Mouse (Mus musculus) kidney, embryonic 14.5 days (tissue): Measurements from ENCODE around the gene Tdrd12. TPM values are rescaled to one million over a fixed set of nuclear protein-coding genes. Genes with fewer than 3 reads are reported as not detected.
A peak's percentile ranks its signal among the peaks of the same experiment; 100 is the strongest.

Source experiments
- ATAC-seq: fragments of 200-750 bp; cut with Nextera tagmentation; 2 replicates; pipeline ENCODE4 v1.8.0; 2017; ENCODE audit warnings: moderate number of reproducible peaks, mild to moderate bottlenecking, moderate TSS enrichment, moderate library complexity; ENCODE audit not compliant: low FRiP score, low TSS enrichment
- H3K27ac ChIP-seq: fragments of 300-500 bp; sonication (generic); 2 replicates; pipeline ENCODE4 v1.5.1; 2014; ENCODE audit warnings: low read depth, mild to moderate bottlenecking, low read length, moderate library complexity, mixed read lengths
- H3K27me3 ChIP-seq: fragments of 300-500 bp; sonication (generic); 2 replicates; pipeline ENCODE4 v1.6.1; 2014; ENCODE audit warnings: mild to moderate bottlenecking, low read length; ENCODE audit not compliant: control insufficient read depth, insufficient read depth
- H3K36me3 ChIP-seq: fragments of 300-500 bp; sonication (generic); 2 replicates; pipeline ENCODE4 v1.6.1; 2014; ENCODE audit warnings: low read length, mixed read lengths; ENCODE audit not compliant: control insufficient read depth, insufficient read depth
- H3K4me1 ChIP-seq: fragments of 300-500 bp; sonication (generic); 2 replicates; pipeline ENCODE4 v1.6.1; 2014; ENCODE audit warnings: low read length, mixed read lengths; ENCODE audit not compliant: control insufficient read depth, insufficient read depth
- H3K4me2 ChIP-seq: fragments of 300-500 bp; sonication (generic); replicated peaks from 2 replicates; pipeline ENCODE4 v1.6.1; 2014; ENCODE audit warnings: low read depth, mild to moderate bottlenecking, low read length
- H3K4me3 ChIP-seq: fragments of 300-500 bp; sonication (generic); 2 replicates; pipeline ENCODE4 v1.5.1; 2014; ENCODE audit warnings: mild to moderate bottlenecking, low read length
- H3K9ac ChIP-seq: fragments of 300-500 bp; sonication (generic); 2 replicates; pipeline ENCODE4 v1.6.1; 2014; ENCODE audit warnings: low read depth, mild to moderate bottlenecking, low read length, moderate library complexity
- H3K9me3 ChIP-seq: fragments of 300-500 bp; sonication (generic); 2 replicates; pipeline ENCODE4 v1.6.1; 2016; ENCODE audit warnings: low read length; ENCODE audit not compliant: control insufficient read depth
- WGBS: fragments of 180-500 bp; shearing (Covaris S2); extraction: QIAGEN DNeasy Blood & Tissue Kit; methylation state at CpG from one replicate; pipeline ENCODE4 v1.1.7; 2014; 5-methylcytosine and 5-hydroxymethylcytosine counted together
- polyA plus RNA-seq: library from polyadenylated mRNA; unstranded; fragments of >200 nt; fragmentation: Nextera tagmentation; extraction: Ambion mirVana; gene quantifications from 2 replicates; pipeline ENCODE4 v1.2.1, GENCODE M21; 2014

Tdrd12 gene
- 0.26 and 0.30 TPM in 2 replicates for polyA plus RNA-seq

DNA sequence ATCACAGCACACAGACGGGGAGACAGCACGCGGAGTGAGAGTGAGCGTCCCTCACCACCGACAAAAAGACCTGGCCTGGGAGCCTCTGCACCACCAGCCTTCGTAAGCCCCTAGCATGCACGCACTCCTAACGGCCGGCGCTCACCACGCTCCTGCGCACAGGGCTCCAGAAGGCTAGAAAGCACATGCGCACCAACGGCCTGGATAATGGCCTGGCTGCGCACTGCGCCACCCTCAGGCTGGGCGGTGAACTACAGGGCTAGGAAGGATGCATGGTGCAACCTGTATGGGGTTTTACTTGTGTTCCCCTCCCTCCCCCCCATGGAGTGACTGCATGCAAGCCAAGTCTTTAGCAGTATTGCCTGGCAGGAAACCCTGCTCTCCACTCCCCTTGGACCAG lies at the start of gene Tdrd12:
TSS of gene Tdrd12 (minus strand) at position 184 of the 400 bp plus-strand sequence.
- Histone ChIP-seq H3K27ac (no peak within 1 kb of the TSS), H3K4me1 (no peaks in the 10 kb centered on the region), H3K36me3 (no peaks in the 10 kb centered on the region), H3K27me3 (no peaks in the 10 kb centered on the region), H3K9ac (no peak within 1 kb of the TSS), H3K9me3 (no peaks in the 10 kb centered on the region), H3K4me2 (no peak within 1 kb of the TSS), H3K4me3 (no peak within 1 kb of the TSS)
- no peak for ATAC-seq
- WGBS: 90% methylated on average over 17 of the region's 17 CpGs

DNA sequence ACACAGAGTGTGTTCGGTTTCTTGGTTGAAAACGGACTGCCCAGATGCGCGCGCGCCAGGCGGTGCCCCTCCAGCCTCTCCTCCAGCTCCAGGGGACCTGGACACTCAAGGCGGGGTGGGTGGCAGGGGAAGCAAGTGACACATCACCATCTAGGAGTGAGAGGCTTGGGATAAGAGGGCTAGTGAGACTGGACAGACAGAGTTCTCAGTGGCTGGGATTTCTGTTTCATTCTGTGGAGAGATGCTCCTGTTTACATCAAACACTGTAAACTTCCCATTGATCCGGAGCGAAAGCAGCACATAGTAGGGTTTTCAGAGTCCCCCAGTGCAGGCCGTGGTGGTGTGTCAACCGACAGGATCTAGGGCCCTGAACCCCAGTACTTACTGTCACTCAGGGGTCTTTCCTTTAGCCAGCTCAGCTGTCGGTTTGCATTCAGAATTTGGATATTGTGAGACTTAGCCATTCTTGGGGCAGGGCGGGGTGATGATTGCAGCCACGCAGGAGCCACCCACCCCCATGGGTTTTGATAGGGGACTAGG lies 49.4 kb upstream of the Tdrd12 start:
- peak overlapping the region; percentile 91 for H3K4me3 ChIP-seq
- no peak overlapping the region for H3K27ac ChIP-seq
- no peak for ATAC-seq
- H3K36me3 ChIP-seq: peaks cover 5% of the 10 kb centered on the region; the same call in 1 of the 2 replicates
- H3K27me3 ChIP-seq: peaks cover 23% of the 10 kb centered on the region
- peaks cover 17% of the 10 kb centered on the region for H3K4me1 ChIP-seq
- 25% methylated on average over 15 of the region's 15 CpGs for WGBS
- peak overlapping the region; percentile 84 for H3K9ac ChIP-seq
- no peaks in the 10 kb centered on the region for H3K9me3 ChIP-seq
- H3K4me2 ChIP-seq: peak overlapping the region; percentile 99

DNA sequence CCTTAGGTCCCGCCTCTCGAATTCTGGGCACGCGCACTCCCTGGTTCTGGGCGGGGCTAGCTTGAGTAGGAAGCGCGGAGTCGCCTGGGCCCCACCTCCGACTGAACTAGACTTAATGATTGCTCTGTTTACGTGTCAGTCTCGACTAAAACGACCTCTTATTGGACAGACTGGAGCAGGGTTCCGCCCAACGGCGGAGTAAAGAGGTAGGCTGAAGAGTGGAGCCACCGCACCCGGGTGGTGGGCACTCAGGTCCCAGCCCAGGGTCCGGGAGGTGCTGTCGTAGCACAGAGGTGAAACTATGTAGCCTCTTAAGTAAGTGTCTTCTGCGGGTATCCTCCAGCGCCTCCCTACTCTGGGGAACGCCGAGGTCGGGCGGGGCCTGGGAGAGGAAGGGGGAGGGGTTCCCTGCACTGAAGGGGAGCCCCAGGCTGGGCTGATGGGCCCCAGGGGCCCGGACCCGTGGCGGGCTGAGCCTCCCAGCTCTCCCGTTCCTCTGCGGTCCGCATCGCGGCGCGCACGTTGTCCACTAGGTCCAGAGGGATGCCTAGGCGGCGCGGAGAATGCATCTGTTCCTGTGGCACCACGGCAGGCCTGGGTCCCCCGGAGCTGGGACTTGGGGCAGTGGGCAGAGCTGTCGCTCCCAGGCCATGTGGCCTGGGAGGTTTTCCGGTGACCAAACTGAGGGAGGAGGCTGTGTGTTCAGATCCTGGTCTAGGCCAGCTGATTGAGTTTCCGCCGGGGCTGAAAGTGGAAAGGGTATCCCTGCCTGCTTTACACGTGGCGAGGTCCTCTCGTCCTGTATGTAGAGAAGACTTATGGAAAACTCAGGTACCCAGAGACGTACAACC lies 48.7 kb upstream of the Tdrd12 start, which contains the start of gene Ankrd27:
TSS of gene Ankrd27 (plus strand) at position 190 of the 851 bp plus-strand sequence.
- Histone ChIP-seq H3K4me1 (peaks cover 17% of the 10 kb centered on the region), H3K27me3 (peaks cover 23% of the 10 kb centered on the region), H3K36me3 (no peaks in the 10 kb centered on the region), H3K27ac (peak within 1 kb of the TSS; percentile 59; the same call in 1 of the 2 replicates), H3K9me3 (no peaks in the 10 kb centered on the region), H3K9ac (peak within 1 kb of the TSS; percentile 84), H3K4me2 (peak within 1 kb of the TSS; percentile 99), H3K4me3 (peak within 1 kb of the TSS; percentile 91)
- ATAC-seq: peak; percentile 96
- under 1% methylated on average over 49 of the region's 49 CpGs for WGBS

- peak within 1 kb of the TSS; percentile 59; the same call in 1 of the 2 replicates for H3K27ac ChIP-seq
- peak within 1 kb of the TSS; percentile 84 for H3K9ac ChIP-seq
- WGBS: under 1% methylated on average over 45 of the region's 45 CpGs
- H3K27me3 ChIP-seq: peaks cover 23% of the 10 kb centered on the region
- H3K36me3 ChIP-seq: no peaks in the 10 kb centered on the region
- ATAC-seq: peak; percentile 82
- peak within 1 kb of the TSS; percentile 91 for H3K4me3 ChIP-seq
- peak within 1 kb of the TSS; percentile 99 for H3K4me2 ChIP-seq
- peaks cover 17% of the 10 kb centered on the region for H3K4me1 ChIP-seq
- no peaks in the 10 kb centered on the region for H3K9me3 ChIP-seq
Observed at GRCm38 (mm10) chr7:35585191-35586054, 47.9 kb upstream of the Tdrd12 start, which contains the start of gene Rgs9bp. Gene Rgs9bp, minus strand, starts transcription at chr7:35585582.

GRCm38 (mm10) chr7:35584786-35585190 lies 47.2 kb upstream of the Tdrd12 start:
- Histone ChIP-seq H3K9me3 (no peaks in the 10 kb centered on the region), H3K27ac (no peak overlapping the region), H3K4me1 (peaks cover 17% of the 10 kb centered on the region), H3K4me3 (peak overlapping the region; percentile 91), H3K36me3 (no peaks in the 10 kb centered on the region), H3K27me3 (peaks cover 23% of the 10 kb centered on the region), H3K4me2 (peak overlapping the region; percentile 99), H3K9ac (peak overlapping the region; percentile 50)
- under 1% methylated on average over 49 of the region's 50 CpGs for WGBS
- ATAC-seq: no peak

DNA sequence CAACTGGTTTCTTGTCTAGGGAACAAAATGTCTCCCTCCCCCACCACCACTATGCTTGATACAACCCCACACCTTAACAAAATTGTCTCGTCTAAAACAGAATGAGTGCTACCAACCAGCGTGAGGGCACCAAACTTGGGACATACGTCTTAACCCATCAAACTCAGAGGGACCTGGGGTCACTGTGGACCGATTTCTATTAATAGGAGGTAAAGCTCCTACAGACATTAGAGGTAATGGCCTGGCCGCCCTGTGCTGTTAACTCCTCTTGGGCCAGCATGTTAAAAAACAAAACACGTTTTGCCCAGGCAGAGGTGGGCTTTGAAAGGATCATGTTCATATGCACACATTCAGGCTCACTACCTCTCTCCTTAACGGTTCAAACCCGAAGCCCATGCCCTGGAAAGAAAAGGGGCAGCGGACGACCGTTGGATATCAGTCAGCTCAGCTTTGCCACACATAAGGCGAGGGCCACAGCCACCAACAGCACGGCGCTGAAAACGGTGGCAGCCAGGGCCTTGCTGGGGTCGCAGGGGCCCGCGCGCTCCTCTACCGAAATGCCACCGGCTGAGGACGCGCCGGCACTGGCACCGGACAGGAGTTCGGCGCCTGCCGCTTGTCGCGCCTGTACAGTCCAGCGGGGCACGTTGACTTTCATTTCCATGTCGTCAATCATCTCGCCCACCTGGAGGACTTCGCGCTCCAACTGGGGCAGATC lies 46.7 kb upstream of the Tdrd12 start:
- Histone ChIP-seq H3K4me2 (peak overlapping the region; percentile 99), H3K4me1 (peaks cover 17% of the 10 kb centered on the region), H3K27me3 (peaks cover 23% of the 10 kb centered on the region), H3K4me3 (peak overlapping the region; percentile 91), H3K9ac (peak overlapping the region; percentile 50), H3K36me3 (no peaks in the 10 kb centered on the region), H3K9me3 (no peaks in the 10 kb centered on the region), H3K27ac (no peak overlapping the region)
- 4% methylated on average over 36 of the region's 36 CpGs for WGBS
- ATAC-seq: no peak

GRCm38 (mm10) chr7:35583476-35584025 lies 46.0 kb upstream of the Tdrd12 start:
- 13% methylated on average over 11 of the region's 11 CpGs for WGBS
- Histone ChIP-seq H3K4me1 (peaks cover 17% of the 10 kb centered on the region), H3K9ac (no peak overlapping the region), H3K27me3 (peaks cover 23% of the 10 kb centered on the region), H3K27ac (no peak overlapping the region), H3K4me3 (no peak overlapping the region), H3K4me2 (no peak overlapping the region), H3K9me3 (no peaks in the 10 kb centered on the region), H3K36me3 (no peaks in the 10 kb centered on the region)
- no peak for ATAC-seq

- Histone ChIP-seq H3K4me3 (no peak overlapping the region), H3K4me1 (peaks cover 16% of the 10 kb centered on the region), H3K4me2 (no peak overlapping the region), H3K27ac (no peak overlapping the region), H3K27me3 (peaks cover 23% of the 10 kb centered on the region), H3K36me3 (no peaks in the 10 kb centered on the region), H3K9ac (no peak overlapping the region), H3K9me3 (no peaks in the 10 kb centered on the region)
- no peak for ATAC-seq
- 79% methylated on average over 5 of the region's 5 CpGs for WGBS
Observed at GRCm38 (mm10) chr7:35582719-35583118, 45.2 kb upstream of the Tdrd12 start.
